Mouse (Mus musculus): ENCODE data around the gene Numa1.
"Not testable (repeated sequence)": the region's sequence is repeated elsewhere in the genome, so short reads cannot be mapped to it uniquely, and the experiment has no call there.

Gene Numa1

DNA sequence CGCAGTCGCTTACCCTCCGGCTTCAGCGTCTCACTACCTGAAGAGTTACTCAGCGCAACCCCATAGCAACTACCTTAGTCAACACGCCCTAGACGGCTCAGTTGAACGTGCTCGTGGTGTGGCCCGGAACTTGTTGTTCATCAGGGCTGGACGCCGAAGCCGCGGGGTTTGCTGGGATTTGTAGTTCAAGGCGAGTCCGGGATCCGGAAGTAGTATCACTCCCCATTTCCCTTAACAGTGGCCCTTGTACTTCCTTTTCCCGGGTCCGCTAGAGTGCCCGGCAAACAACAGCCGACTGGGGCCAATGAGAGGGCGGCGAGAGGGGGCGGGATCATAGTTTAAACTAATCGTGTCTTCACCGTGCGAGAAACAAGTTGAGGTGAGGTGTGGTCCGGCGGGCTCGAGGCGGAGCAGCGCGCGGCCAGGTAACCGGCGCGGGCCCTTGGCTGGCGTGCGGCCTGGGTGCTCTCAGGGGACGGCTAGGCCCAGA lies at the start of gene Numa1, which contains the start of gene Lrrc51:
Gene Numa1 (plus strand): TSS at position 361 of the 490 bp plus-strand sequence.
Gene Lrrc51 (minus strand): TSS at position 145 of the 490 bp plus-strand sequence.
- peak; percentile 97 for DNase-seq

DNA sequence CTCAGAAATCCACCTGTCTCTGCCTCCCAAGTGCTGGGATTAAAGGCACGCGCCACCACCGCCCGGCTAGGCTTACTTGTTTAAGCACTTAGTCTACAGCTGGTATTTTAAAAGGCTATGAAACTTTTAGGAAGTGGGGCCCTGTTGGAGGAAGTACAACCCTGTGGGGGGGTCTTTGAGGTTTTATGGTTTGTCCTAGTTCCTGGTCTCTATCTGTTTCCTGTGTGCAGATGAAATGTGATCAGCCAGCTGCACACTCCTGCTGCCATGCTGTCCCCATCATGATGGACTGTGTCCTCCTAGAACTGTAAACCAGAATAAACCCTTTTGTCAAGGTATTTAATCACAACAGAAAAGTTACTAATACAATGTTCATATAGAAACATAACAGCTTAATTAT lies 49.8 kb upstream of the Numa1 start:
- DNase-seq = no peak

DNA sequence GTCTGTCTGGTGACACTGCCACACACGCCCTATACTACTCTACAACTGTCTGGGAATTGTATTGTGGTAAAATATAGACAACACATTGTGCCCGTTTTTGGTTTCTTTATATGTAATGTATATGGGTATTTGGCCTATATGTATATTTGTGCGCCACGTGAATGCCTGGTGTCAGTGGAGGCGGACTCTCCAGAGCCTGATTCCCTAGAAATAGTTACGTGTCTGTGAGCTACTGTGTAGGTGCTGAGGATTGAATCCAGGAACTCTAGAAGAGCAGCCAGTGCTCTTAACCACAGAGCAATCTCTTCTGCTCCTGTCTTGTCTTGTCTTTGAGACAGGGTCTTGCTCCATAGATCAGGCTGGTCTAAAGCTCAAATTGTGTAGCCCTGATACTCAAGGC lies 47.6 kb upstream of the Numa1 start:
- no peak for DNase-seq

DNA sequence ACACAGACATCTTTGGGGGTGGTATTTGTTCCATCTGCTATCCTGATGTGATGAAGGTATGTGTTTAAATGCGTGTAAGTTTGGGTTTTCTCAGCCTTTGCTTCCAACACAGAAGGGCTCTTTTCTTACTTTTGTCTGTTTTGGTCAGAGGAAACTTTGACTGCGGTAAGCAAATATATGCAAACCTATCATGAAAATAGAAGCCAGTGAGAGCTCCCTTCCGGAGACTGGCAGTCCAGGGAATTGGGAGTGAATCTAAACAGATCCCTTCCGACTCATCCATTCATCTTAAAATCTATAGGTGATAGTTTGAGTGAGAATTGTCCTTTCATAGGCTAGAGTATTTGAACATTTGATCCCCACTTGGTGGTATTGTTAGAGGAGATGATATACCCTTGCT lies 45.5 kb upstream of the Numa1 start:
- no peak for DNase-seq

DNA sequence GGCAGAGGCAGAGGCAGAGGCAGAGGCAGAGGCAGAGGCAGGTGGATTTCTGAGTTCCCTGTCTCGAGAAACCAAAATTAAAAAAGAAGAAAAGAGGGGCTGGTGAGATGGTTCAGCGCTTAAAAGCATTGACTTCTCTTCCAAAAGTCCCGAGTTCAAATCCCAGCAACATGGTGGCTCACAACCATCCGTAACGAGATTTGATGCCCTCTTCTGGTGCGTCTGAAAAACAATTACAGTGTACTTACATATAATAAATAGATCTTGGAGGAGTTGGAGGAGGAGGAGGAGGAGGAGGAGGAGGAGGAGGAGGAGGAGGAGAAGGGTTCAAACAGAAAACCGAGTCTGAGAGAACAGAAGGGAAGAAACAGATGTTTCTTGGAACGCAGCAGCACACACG lies 38.2 kb upstream of the Numa1 start:
- no peak for DNase-seq

DNA sequence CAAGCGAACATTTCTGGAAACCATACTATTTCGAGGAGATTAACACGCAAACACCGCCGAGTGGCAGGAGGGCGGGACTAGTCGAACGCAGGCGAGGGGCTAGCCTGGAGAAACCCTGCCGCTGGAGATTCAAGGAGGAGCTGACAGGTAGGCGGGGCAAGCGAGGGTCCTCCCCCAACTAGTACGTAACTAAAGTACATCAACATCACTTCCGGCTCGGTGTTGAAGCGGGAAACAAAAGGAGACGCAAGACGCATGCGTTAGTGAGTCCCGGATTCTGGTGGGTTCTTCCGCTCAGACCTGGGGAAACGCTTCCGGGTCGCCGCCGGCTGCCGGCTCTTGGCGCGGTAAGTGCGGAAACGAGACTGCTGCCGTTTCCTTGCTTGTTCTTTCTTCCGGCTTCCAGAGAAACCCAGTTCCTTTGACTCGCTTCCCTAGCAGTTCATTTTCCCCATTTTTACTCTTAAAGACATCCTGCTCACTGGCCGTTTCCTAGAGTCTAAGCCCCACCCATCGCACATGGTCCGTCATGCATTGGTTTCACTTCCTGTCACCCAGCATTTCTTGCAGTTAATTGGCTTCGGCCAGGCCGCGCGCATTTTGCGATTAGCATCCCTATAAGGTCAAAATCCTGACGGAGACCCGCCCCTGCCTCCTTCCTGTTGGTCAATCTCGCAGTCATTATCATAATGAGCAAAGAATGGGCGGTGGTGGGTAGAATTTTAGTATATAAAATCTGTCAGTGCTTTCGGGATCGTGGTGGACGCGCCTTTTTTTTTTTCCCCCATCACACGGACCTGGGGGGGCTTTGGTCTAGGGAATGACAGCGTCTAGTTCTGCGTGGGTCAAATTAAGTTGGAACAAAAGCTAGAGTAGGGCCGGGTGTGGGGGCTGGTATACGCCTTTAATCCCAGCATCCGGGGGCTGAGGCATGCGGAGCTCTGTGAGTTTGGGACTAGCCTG lies 37.5 kb upstream of the Numa1 start:
- peak; percentile 98 for DNase-seq

DNA sequence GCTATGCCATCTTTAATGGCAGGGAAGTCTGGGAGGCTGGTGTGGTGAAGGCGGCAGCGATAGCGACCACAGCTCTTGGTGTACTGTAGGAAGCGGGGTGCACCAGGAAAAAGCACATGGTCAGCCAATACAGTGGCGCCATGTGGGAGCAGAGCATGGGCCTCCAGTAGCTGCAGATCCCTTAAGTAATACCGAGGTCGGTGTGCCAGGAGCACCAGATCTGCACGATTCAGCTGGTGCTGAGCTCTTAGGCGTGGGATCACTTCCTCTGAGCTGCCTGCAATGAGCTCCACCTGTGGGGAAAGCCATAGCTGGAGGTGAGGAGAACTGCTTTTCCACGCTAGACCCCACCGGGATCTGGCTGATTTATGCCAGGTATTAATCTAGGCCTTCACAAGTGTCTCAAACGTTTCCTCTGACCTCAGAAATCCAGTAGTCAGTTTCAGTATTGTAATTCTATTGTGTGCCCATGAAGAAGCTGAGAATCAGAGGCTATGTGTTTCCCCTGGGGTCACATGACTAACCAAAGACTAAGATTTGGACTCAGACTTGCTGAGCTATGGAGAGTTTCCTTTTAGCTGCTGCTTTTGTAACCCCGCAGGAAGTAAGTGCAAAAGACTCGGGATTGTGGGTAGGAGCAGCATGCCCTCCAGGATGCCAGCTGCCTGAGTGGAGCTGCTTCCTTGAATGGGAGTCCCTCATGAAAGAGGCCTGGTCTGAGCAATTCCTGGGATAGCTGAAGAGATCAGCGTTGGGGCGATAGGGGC lies 33.4 kb upstream of the Numa1 start:
- no peak for DNase-seq

DNA sequence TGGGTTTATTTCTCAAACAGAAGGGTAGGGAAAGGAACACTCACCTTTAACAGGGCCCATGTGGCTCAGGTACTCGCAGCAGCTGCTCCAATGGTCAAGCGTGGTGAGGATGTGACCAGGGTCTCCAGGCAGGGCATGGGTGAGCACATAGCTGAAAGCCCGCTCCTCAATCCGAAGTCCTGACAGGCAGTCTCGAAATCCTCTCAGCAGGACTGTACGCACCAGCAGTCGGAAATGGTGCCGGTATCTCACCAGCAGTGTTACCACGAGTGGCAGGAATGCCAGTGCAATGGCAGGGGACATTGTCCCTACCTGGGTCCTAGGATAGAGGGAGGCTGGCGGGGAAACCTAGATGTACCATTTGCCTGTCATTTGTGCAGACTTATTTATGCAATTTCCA lies 31.9 kb upstream of the Numa1 start:
- DNase-seq = no peak

DNA sequence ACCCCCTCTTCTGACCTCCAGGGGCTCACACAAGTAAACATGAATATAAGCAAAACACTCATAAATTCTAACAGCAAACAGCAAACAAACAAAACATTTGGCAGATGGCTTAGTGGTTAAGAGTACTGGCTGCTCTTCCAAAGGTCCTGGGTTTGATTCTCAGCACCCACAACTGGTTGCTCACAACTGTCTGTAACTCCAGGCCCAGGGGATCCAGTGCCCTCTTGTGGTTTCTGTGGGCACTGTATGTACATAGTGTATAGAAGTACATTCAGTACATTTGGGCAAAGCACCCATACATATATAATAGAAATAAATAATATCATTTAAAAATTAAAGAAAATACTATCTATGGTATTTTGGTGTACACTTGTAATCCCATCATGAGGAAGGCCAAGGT lies 31.1 kb upstream of the Numa1 start:
- DNase-seq = no peak

DNA sequence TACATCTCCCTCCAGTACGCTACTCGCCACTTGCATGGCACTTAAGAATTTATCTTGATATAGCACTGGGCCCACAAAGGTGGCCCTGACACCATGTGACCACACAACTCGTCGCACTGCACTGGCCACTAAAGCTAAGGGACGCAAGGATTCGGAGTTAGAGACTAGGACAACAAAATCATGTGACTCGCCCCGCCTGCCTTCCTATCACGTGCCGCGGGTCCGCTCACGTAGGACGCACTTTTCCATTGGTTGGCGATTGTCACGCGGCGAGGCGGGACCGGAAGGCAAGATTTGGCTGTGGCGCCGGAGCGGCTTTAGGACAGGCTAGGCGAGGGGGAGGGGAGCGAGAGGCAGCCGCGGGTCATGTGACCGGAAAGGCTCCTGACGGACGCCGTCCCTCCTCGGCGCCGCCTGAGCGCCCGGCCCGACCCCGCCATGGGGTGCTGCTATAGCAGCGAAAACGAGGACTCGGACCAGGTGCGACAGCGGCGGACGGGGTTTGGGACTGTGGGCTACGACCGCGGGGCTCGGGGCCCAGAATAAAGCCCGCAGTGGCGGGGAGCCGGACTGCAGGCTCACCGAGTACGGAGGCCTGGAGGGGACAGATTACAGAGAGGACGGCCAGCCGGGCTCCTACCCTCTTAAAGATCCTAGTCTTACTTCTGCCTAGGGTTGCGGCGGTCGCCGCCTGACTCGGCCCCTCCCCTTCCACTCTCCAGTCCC lies 28.2 kb upstream of the Numa1 start, which contains the start of gene Lamtor1:
Gene Lamtor1 (plus strand): TSS at position 344 of the 726 bp plus-strand sequence.
- peak; percentile 100 for DNase-seq

DNA sequence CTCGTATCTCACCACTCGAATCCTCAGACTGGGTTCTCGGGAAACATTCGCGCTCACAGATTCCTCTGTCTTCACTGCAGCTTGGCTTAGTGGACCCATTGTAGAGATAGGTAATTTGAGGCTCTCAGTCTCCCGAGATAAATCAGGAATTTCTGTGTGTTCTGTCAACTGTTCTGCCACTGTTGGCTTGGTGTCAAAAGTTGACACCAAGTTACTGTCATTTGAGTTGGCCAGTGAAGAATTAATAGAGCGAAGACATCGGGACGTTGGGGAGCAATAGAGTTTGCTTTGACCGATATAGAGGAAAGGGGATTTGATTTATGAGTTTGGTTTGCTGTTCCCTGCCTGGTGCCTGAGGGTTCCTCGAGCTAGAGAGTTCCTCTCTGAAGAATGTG lies 27.6 kb upstream of the Numa1 start, which contains the start of gene Tomt:
Gene Tomt (minus strand): TSS at position 73 of the 395 bp plus-strand sequence.
- no peak for DNase-seq

DNA sequence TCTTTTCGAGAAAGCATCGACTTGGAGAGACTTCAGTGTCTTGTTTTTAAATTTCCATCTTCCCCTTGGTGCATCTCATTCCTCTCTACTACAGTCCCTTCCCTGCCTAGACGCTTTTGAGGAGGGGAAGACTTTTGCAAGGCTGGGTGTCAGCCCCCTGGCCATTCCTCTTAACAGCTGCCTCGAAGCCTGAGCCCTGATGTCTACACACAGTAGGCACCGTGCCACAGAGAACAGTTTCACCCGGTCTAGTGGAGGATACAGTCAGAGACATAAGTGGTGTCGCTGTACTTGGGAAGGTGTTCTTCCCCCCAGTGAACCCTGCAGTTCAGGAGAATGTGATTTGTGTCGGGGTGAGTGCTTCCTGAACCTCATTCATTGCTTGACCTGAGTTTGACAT lies 27.2 kb upstream of the Numa1 start:
- DNase-seq = no peak

DNA sequence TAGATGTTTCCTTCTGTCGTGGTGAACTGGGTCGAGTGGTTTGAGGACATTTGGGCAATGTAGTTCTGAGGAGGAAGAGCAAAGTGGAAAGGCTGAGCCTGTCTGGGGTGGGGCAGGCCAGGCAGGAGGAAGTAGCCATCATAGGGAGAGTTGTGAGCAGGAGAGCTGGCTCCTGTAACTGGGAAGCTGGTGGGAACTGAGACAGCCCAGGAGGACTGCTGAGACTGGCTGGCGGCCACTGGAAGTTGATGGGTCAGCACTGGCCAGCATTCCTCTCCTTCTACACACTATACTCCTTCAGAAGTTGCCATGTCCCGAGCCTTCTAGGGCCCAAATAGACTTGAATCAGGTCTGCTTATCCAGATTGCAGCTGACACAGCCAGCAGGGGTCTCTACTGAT lies 25.5 kb upstream of the Numa1 start:
- DNase-seq = peak; percentile 36

DNA sequence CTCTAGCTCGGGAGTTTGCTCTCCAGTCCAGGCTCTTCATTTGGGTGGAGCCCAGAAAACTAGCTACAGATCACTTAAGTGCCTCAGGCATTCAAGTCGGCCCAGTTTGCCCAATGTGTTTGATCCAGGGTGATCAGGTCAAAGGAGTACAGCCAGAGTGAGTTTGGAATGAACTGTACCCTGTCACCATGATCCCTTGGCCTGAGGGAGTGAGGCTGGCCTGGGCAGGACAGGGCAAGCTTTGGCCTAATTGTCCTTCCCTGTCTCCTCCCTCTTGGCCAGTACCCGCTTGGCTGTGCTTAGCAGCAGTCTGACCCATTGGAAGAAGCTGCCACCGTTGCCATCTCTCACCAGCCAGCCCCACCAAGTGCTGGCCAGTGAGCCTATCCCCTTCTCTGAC lies 23.8 kb upstream of the Numa1 start:
- DNase-seq = no peak

DNA sequence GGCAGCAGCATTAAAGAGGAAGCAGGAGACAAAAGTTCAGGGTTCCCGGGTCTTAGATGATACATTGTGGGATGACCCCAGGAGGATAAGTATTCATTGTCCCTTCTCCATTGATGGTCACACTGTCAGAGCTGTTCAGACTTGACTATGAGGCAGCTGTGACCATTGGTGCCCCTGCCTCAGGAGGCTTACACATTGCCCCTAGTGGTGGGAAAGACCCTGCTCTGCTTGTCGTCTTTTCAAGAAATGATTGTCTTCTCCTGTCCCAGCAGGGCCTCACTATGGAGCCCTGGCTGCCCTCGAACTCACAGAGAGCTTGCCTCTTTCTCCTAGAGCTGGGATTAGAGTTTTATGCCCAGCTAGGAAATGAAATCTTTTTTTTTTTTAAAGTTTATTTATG lies 21.9 kb upstream of the Numa1 start:
- DNase-seq = no peak

DNA sequence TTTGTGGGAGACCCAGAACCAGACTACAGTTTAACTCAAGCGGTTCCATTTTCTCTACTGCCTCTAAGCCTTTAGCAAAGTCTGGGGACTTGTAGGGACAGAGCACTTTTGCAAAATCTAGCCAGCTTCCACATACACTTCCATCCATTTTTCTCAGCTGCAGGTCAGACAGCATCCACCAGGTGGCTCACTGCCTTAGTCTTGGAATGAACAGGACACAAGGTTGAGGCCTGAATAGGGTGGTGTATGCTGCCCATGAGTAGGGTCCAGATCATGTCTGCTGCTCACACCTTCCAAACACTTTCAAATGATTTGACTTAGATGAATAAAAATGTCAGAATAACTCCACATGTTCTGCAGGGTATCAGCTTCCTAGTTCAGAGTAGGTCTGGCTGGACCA lies 15.8 kb upstream of the Numa1 start:
- DNase-seq = peak; percentile 72

DNA sequence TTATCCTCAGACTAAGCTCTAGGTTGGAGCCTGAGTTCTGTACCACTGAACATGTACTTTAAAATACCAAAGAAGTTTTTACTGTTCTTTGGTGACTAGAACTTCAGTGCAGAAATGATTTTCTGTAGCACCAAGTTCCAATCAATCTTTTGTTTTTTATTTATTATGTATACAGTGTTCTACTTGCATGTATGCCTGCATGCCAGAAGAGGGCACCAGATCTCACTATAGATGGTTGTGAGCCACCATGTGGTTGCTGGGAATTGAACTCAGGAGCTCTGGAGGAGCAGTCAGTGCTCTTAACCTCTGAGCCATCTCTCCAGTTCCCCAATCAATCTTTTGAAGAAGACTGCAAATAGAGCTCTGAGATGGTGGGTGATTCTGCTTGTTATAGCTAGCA lies 8.0 kb upstream of the Numa1 start:
- not testable (repeated sequence) for DNase-seq

DNA sequence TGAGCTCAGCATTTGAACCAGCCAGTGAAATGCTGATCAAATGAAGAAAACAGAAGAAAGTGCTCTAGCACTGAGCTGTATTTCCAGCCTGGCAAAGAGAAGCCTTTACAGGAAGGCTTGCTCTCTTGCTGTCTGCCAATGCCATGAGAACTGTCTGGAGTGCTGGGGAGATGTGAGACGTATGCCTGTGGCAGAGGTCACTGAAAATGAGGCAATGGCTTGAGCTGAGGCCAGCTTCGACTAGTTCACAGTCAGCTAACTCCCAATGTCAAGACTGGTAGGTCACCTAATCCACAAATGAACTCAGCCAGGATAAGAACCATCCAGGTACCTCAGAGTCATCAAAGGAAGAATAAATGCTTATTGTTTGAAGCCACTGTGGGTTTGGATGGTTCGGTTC lies 5.8 kb upstream of the Numa1 start:
- DNase-seq = no peak

DNA sequence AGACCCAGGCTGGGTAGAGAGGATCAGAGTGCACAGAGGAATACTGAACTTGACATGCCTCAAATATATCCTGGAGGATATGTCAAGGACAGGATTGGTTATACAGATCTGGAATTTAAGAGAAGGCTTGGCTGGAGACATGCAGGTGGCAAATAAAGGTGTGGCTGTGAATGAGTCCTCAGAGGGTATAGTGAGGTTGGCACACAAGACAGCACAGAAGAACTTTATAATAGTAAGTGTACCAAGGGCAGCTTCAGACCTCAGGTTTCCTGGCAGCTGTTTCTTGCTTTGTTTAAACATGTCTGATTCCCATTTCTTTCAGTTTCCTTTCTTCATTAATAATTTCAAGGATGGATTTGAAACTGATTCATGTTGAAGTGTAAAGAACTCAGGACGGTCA lies 1.4 kb upstream of the Numa1 start:
- no peak for DNase-seq

DNA sequence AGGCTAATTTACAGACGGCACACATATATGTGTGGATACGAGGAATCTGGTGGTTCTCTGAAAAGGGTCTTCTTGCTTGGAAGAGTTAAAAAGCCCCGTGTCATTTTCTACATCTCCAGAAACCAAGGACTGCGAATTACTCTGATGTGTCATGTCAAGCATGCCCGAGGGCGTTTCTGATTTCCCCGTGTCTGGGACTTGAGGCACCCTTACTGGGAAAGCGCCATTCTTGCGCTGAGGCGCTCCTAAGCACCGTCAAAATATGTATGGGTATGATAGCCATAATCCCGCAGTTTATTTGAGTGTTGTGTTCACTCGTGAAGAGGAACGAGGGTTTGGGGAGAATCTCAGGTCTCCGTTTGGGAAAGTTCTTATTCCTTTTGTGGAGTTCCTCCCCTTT lies 611 bp upstream of the Numa1 start:
- no peak for DNase-seq

DNA sequence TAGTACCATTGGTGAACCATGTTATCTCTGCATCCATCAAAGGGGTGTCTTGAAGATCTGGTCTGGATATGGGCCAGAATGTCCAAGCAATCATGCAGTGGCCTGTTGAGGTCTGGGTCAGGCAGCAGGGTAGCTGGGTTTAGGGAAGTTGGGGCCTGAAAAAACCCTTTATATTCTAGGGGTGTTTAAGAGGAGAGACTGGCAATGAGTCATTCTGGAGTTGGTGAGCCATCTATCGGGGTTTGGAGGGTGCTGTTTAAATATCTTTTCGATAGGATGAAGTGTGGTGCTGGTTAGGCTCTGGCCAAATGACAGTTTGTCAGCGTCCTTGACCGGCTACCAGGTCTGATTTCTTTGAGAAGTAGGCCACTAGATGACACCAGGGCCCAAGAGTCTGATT lies 2.0 kb downstream of the Numa1 start:
- no peak for DNase-seq

DNA sequence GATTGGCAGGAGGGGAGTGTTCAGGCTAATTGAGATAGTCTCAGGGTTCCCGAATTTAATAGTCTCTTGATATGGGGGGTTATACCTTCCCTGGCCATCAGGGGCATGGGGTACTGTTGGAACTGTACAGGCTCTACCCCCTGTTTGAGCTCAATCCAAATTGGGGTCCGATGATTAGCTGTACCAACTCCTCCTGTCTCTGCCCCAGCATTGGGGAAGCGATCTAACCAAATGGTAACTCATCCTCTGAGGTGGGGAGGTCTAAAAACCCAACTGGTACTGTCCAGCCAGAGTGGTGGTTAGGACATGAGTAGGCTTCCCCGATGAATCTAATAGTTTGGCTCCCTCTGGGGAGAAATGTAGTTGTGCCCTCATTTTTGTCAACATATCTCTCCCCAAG lies 3.1 kb downstream of the Numa1 start:
- DNase-seq = no peak

DNA sequence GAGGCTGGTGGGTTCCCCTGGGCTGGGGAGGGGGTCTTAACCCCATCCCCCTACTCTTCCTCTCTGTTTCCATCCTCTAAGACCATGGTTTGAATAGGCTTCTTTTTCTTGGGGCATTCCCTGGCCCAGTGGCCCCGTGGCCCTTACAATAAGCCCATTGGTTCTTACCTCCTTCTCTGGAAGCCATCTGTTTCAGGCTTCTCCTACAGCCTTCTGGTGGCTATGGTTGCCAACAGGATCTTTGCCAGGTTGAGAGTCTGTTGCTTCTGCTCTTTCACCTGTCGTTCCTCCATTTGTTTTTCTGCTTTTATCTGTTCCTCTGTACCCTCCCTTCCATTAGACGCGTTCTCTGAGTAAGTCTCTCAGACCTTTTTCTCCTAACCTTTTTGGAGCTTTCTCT lies 3.7 kb downstream of the Numa1 start:
- DNase-seq = no peak

All from kidney, postnatal 14 days (tissue).